Mouse (Mus musculus): ENCODE measurements around the gene Ppp2r5b.

DNA sequence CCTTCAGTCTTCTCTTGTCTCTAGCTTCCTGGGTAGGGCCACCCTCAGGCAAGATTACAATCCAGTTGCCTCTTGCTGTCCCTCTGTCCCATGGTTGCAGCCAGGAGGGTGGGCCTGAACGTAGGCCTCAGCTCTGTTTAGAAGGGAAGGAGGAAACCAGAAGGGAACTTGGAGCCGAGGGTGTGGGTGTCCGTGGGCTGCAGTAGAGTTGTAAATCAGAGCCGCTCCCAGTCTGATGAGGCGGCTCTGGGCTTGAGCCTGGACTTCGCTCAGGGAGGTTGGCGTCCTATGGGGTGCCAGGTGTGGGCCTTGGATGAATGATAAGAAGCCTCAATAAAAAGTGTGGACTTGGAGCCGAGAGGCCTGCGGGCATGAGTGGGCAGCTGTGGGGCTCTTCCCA lies 28.5 kb upstream of the Ppp2r5b start:
- TF ChIP-seq CTCF (conservative IDR thresholded peaks at IDR 0.05; ENCODE audit: insufficient read depth, insufficient read length, low read depth, low read length) (no peak), POLR2A (IDR thresholded peaks at IDR 0.05; ENCODE audit: low read depth, low read length) (no peak)

Data from kidney, adult 2 months (tissue).